Mouse (Mus musculus): ENCODE measurements around the gene Pole3.

Gene Pole3

DNA sequence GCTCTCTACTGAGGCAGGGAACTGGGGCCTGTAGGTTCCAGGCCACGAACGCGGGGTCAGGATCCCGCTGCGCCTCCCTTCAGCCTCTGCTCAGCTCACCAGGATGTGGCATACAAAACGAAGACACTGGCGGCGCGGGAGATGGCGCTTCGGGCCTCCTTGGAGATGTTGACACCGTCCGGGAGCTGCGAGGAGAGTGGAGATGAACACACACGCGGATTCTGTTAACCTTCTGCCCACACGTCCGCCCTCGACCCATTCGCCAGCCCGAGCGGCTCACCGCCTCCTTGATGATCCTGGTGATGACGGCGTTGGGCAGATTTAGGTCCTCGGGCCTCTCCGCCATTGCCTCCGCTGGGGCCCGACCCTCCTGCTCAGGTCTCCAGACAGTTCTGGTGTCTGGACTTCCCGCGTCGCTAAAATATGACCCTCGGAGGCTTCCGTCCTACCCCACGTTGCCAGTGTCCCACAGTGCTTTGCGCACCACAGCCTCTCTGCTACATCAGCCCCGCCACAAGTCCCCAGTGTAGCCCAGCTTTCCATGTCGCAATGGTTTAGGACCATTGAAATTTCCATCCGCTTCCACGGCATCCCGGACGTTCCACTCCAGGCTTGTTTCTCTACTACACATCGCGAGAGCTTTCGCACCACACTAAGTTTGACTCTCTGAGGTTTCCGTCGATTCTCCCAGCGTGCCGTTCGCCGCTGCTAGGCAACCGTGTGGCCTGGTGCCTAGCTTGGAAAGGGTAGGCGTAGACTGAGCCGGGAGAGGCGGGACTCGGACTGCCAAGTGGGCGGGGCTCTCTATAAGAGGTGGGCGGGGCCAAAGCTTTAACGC is at the start of gene Pole3, which contains the start of gene 4933430I17Rik:
Gene Pole3, minus strand, starts transcription at position 418 of the 838 bp plus-strand sequence.
Gene 4933430I17Rik, plus strand, starts transcription at position 719 of the 838 bp plus-strand sequence.
- DNase-seq (ENCODE audit: low spot score) = peak; percentile 94

DNA sequence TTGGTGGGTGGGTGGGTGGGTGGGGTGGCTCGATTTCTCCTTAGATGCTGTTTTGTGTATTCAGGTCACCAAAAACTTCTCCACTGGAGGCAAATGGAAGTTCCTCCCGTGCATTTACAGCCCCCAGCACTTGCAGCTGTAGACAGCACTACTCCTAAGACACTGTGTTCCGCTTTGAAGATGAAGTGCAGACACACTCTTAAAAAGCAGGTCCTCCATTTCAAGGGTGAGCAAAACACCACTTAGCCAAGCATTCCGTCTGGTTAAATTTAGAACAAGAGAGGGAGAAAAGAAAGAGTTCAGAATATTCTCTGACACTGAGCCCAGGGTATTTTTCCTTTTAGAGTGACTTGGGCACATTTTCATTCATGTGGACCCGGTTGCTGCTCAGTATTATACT is 45.2 kb upstream of the Pole3 start:
- no peak for DNase-seq (ENCODE audit: low spot score)

- DNase-seq (ENCODE audit: low spot score) = no peak
Measured at GRCm38 (mm10) chr4:62569603-62570002, 44.7 kb upstream of the Pole3 start.

DNA sequence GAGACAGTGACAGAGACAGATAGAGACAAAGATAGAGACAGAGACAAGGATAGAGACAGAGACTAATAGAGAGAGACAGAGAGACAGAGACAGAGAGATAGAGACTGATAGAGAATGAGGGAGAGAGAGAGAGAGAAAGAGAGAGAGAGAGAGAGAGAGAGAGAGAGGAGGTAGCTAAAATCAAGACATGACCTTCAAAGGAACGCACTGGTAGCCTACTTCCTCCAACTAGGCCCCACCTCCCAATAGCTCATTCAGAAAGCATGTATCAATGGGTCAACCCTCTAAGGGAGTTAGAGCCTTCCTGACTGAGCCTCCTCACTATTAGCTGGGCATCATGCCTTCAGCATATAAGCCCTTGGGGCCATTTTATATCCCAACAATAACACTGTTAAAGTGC is 43.5 kb upstream of the Pole3 start:
- no peak for DNase-seq (ENCODE audit: low spot score)

GRCm38 (mm10) chr4:62567696-62568095 is 42.8 kb upstream of the Pole3 start:
- no peak for DNase-seq (ENCODE audit: low spot score)

- DNase-seq (ENCODE audit: low spot score) = no peak
Measured at GRCm38 (mm10) chr4:62566530-62566929, 41.7 kb upstream of the Pole3 start.

GRCm38 (mm10) chr4:62562006-62562405 is 37.1 kb upstream of the Pole3 start:
- no peak for DNase-seq (ENCODE audit: low spot score)

GRCm38 (mm10) chr4:62561630-62562001 is 36.7 kb upstream of the Pole3 start:
- no peak for DNase-seq (ENCODE audit: low spot score)

DNA sequence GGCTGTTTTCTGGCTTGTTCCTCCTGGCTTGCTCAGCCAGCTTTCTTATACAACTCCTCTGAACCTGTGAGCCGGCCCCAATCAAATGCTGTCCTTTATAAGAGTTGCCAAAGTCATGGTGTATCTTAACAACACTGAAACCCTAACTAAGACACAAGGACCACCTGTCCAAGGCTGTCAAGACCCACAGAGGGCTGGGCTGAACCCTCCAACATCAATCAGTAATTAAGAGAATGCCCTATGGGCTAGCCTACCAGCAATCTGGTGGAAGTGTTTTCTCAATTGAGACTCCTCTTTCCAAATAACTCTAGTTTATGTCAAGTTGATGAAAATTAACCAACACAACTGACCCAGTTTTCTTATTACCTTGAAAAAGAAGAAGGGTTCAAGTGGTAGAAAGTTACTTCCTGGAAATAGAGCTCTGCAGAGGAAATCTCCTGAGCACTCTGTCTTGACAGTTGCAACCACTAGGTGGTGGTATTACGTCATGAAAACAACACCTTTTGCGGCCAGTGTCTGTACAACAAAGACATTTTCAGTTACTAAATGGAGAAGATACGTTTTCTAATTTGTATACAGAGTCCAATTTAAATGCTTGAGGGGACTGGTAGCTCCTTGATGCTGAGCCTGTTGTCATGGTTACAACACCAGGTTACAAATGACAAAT is 36.2 kb upstream of the Pole3 start:
- DNase-seq (ENCODE audit: low spot score) = peak; percentile 45

DNA sequence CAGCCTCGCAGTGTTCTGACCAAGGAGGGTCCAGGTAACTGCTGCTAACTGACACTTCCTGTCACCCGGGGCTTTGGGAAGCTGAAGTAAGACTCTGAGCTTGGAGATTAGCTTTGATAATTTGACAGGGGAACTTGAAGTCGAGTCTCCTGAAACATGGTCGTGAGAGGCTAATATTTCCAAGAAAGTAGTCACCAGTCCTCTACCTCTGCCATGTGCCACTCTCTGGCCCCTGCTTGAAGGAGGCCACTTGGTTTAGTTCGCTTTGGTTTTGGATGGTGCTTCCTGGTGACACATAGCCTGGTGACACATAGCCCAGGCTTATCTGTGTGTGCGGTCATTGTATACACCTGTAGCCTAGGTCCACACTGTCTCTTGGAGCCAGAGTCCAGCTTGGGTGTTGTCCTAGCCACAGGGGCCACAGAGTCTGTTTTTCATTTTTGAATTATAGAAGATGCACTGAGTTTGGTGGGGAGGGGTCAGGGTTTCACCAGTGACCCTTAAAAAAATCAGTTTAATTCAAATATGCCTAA is 35.0 kb upstream of the Pole3 start, which contains the start of gene Rgs3:
Gene Rgs3, plus strand, starts transcription at position 51 of the 533 bp plus-strand sequence.
- DNase-seq (ENCODE audit: low spot score) = no peak

- no peak for DNase-seq (ENCODE audit: low spot score)
Measured at GRCm38 (mm10) chr4:62557436-62557835, 32.6 kb upstream of the Pole3 start.

- no peak for DNase-seq (ENCODE audit: low spot score)
Measured at GRCm38 (mm10) chr4:62551966-62552365, 27.1 kb upstream of the Pole3 start.

DNA sequence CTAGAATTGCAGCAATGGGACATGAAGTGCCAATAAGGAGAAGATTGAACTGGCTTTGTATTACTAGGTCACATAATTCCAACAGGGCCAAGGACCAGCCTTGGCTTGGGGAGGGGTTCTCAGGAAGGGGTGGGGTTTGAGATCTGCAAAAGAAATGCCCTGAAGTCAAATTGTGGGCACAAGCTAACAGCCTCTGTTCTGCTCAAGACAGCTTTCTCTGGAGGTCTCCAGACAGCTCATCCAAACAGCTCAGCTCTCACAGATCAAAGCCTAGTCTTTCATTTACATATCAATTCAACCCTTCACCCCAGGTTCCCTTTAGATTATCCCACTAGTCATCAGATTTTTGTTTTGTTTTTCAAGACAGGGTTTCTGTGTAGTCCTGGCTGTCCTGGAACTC is 19.9 kb upstream of the Pole3 start:
- no peak for DNase-seq (ENCODE audit: low spot score)

DNA sequence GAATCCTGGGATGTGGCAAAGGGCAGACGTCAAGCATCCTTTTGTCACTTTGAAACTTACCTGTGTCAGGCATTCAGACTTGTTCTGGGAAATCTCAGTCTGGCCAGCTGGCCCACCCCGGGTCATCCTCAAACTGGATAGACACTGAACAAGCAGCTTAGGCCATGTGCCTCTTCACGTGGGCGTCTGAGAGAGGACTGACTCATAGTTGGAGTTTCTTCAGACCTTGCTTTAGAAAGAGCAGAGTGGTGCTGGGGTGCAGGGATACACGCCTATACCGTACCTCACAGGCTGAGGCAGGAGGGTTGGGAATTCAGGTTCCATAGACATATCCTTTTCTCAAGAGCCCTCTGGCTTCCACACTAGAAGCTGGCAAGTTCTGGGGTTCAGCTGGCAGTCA is 18.9 kb upstream of the Pole3 start:
- DNase-seq (ENCODE audit: low spot score) = no peak

GRCm38 (mm10) chr4:62541802-62542201 is 16.9 kb upstream of the Pole3 start:
- no peak for DNase-seq (ENCODE audit: low spot score)

- DNase-seq (ENCODE audit: low spot score) = no peak
Measured at GRCm38 (mm10) chr4:62533729-62534128, 8.9 kb upstream of the Pole3 start.

- no peak for DNase-seq (ENCODE audit: low spot score)
Measured at GRCm38 (mm10) chr4:62527655-62528054, 2.8 kb upstream of the Pole3 start.

GRCm38 (mm10) chr4:62526256-62526655 is 1.4 kb upstream of the Pole3 start:
- DNase-seq (ENCODE audit: low spot score) = no peak

GRCm38 (mm10) chr4:62525489-62525811 is 582 bp upstream of the Pole3 start:
- no peak for DNase-seq (ENCODE audit: low spot score)

- DNase-seq (ENCODE audit: low spot score) = no peak
Measured at GRCm38 (mm10) chr4:62520892-62521400, 3.9 kb downstream of the Pole3 start.

- DNase-seq (ENCODE audit: low spot score) = peak; percentile 80
Measured at GRCm38 (mm10) chr4:62519849-62520233, 5.0 kb downstream of the Pole3 start, which contains the start of gene Alad. Alad (minus strand) TSS chr4:62519918.

DNA sequence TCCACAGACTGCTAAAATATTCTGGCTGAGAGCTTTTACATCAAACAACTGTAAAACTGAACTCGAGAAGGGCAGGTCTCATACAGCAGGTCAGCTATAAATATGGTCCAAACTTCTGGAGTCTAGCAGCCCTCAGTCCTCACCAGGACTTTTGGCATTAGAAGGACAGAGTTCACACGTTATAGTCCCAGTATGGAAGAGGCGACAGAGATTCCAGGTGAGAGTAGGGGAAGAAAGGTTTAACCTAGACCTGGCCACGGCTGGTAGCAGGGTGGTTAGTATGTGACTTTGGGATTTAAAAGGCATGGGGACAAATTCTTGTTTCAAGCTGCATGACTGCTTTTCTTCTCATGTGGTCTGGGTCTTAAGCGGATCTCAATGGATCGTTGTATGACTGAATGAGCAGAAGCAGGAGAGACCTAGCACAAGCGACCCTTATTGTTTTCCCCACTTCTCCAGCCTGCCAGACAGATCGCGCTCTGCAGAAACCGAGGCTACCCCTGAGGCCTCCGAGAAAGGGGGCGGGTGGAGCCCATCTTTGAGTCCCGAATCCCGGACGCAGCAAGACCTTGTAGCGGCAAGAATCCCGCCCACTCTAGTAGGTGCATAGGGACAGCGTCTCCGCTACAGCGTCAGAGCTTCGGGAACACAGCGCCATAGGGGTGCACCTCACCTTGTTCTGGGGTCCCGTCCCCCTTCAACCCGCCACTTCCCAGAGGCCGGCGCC is 5.6 kb downstream of the Pole3 start:
- no peak for DNase-seq (ENCODE audit: low spot score)

All from spleen, adult 12 weeks (tissue).